Mouse (Mus musculus): ENCODE data around the gene Ssr2. TPM values are rescaled to one million over a fixed set of nuclear protein-coding genes. Genes with fewer than 3 reads are reported as not detected.

Ssr2 gene
- polyA plus RNA-seq, 1 experiment = 77.2 TPM

GRCm38 (mm10) chr3:88622113-88622940 is 46.7 kb downstream of the Ssr2 start:
- H3K36me3 ChIP-seq (ENCODE audit: control insufficient read depth, insufficient read depth, low read length) = peaks cover 7% of the 10 kb centered on the region; the same call in 1 of the 2 replicates
- H3K27me3 ChIP-seq (ENCODE audit: control insufficient read depth, insufficient read depth, low read length) = no peaks in the 10 kb centered on the region
- H3K27ac ChIP-seq (ENCODE audit: insufficient read depth, low read length) = peak overlapping the region; percentile 93
- WGBS = under 1% methylated on average over 24 of the region's 24 CpGs
- H3K4me1 ChIP-seq (ENCODE audit: control insufficient read depth, insufficient read depth, insufficient read length) = peaks cover 29% of the 10 kb centered on the region; the same call in 1 of the 2 replicates
- H3K4me3 ChIP-seq (ENCODE audit: extremely low read depth, insufficient read depth, insufficient read length) = peak overlapping the region; percentile 88
- TF ChIP-seq CTCF (IDR thresholded peaks at IDR 0.05; ENCODE audit: extremely low read depth, insufficient read depth, insufficient read length, insufficient replicate concordance) (no peak), POLR2A (IDR thresholded peaks at IDR 0.05; ENCODE audit: low read depth, low read length) (no peak)
- no peak for DNase-seq (ENCODE audit: low read depth in 1 of 2, low spot score in 2 of 2)

GRCm38 (mm10) chr3:88622941-88623345 is 47.3 kb downstream of the Ssr2 start:
- Histone ChIP-seq H3K4me1 (ENCODE audit: control insufficient read depth, insufficient read depth, insufficient read length) (peaks cover 29% of the 10 kb centered on the region; the same call in 1 of the 2 replicates), H3K27ac (ENCODE audit: insufficient read depth, low read length) (peak overlapping the region; percentile 62; the same call in 1 of the 2 replicates)

GRCm38 (mm10) chr3:88623346-88624135 is 47.9 kb downstream of the Ssr2 start:
- DNase-seq (ENCODE audit: low read depth in 1 of 2, low spot score in 2 of 2) = no peak

More at GRCm38 (mm10) chr3:88622941-88623345, 47.3 kb downstream of the Ssr2 start:
- H3K27me3 ChIP-seq (ENCODE audit: control insufficient read depth, insufficient read depth, low read length) = no peaks in the 10 kb centered on the region
- whole genome bisulfite sequencing = 3% methylated on average over 6 of the region's 6 CpGs
- TF ChIP-seq CTCF (IDR thresholded peaks at IDR 0.05; ENCODE audit: extremely low read depth, insufficient read depth, insufficient read length, insufficient replicate concordance) (no peak), POLR2A (IDR thresholded peaks at IDR 0.05; ENCODE audit: low read depth, low read length) (no peak)
- peak overlapping the region; percentile 88 for H3K4me3 ChIP-seq (ENCODE audit: extremely low read depth, insufficient read depth, insufficient read length)
- peak in 1 of 2 experiments; percentile 40 for DNase-seq (ENCODE audit: low read depth in 1 of 2, low spot score in 2 of 2)
- H3K36me3 ChIP-seq (ENCODE audit: control insufficient read depth, insufficient read depth, low read length) = peaks cover 7% of the 10 kb centered on the region; the same call in 1 of the 2 replicates

GRCm38 (mm10) chr3:88624324-88624723 is 48.6 kb downstream of the Ssr2 start:
- Histone ChIP-seq H3K27me3 (ENCODE audit: control insufficient read depth, insufficient read depth, low read length) (no peaks in the 10 kb centered on the region), H3K36me3 (ENCODE audit: control insufficient read depth, insufficient read depth, low read length) (peaks cover 10% of the 10 kb centered on the region; the same call in 1 of the 2 replicates), H3K27ac (ENCODE audit: insufficient read depth, low read length) (0 out of 2 replicates have a peak overlapping the region, but pooled peaks have one; percentile 30), H3K4me3 (ENCODE audit: extremely low read depth, insufficient read depth, insufficient read length) (no peak overlapping the region), H3K4me1 (ENCODE audit: control insufficient read depth, insufficient read depth, insufficient read length) (peaks cover 32% of the 10 kb centered on the region; the same call in 1 of the 2 replicates)
- WGBS = 16% methylated on average over 4 of the region's 4 CpGs
- no peak for DNase-seq (ENCODE audit: low read depth in 1 of 2, low spot score in 2 of 2)
- TF ChIP-seq CTCF (IDR thresholded peaks at IDR 0.05; ENCODE audit: extremely low read depth, insufficient read depth, insufficient read length, insufficient replicate concordance) = no peak
- no peak for TF ChIP-seq POLR2A (IDR thresholded peaks at IDR 0.05; ENCODE audit: low read depth, low read length)

More at GRCm38 (mm10) chr3:88623346-88624135, 47.9 kb downstream of the Ssr2 start:
- Histone ChIP-seq H3K36me3 (ENCODE audit: control insufficient read depth, insufficient read depth, low read length) (peaks cover 7% of the 10 kb centered on the region; the same call in 1 of the 2 replicates), H3K4me1 (ENCODE audit: control insufficient read depth, insufficient read depth, insufficient read length) (peaks cover 29% of the 10 kb centered on the region; the same call in 1 of the 2 replicates), H3K4me3 (ENCODE audit: extremely low read depth, insufficient read depth, insufficient read length) (peak overlapping the region; percentile 88), H3K27me3 (ENCODE audit: control insufficient read depth, insufficient read depth, low read length) (no peaks in the 10 kb centered on the region), H3K27ac (ENCODE audit: insufficient read depth, low read length) (peak overlapping the region; percentile 62)
- TF ChIP-seq POLR2A (IDR thresholded peaks at IDR 0.05; ENCODE audit: low read depth, low read length) = no peak
- no peak for TF ChIP-seq CTCF (IDR thresholded peaks at IDR 0.05; ENCODE audit: extremely low read depth, insufficient read depth, insufficient read length, insufficient replicate concordance)
- 9% methylated on average over 15 of the region's 15 CpGs for WGBS

- H3K27ac ChIP-seq (ENCODE audit: insufficient read depth, low read length) = no peak overlapping the region; the same call in 1 of the 2 replicates
- TF ChIP-seq POLR2A (IDR thresholded peaks at IDR 0.05; ENCODE audit: low read depth, low read length) (no peak), CTCF (IDR thresholded peaks at IDR 0.05; ENCODE audit: extremely low read depth, insufficient read depth, insufficient read length, insufficient replicate concordance) (no peak)
These were observed 49.3 kb downstream of the Ssr2 start for GRCm38 (mm10) chr3:88624951-88625350.

GRCm38 (mm10) chr3:88625531-88625930 is 49.9 kb downstream of the Ssr2 start:
- 87% methylated on average over 7 of the region's 7 CpGs for WGBS
- H3K27ac ChIP-seq (ENCODE audit: insufficient read depth, low read length) = no peak overlapping the region
- H3K27me3 ChIP-seq (ENCODE audit: control insufficient read depth, insufficient read depth, low read length) = no peaks in the 10 kb centered on the region
- TF ChIP-seq POLR2A (IDR thresholded peaks at IDR 0.05; ENCODE audit: low read depth, low read length) = no peak
- no peak for TF ChIP-seq CTCF (IDR thresholded peaks at IDR 0.05; ENCODE audit: extremely low read depth, insufficient read depth, insufficient read length, insufficient replicate concordance)
- no peak for DNase-seq (ENCODE audit: low read depth in 1 of 2, low spot score in 2 of 2)
- no peak overlapping the region for H3K4me3 ChIP-seq (ENCODE audit: extremely low read depth, insufficient read depth, insufficient read length)
- peaks cover 22% of the 10 kb centered on the region for H3K36me3 ChIP-seq (ENCODE audit: control insufficient read depth, insufficient read depth, low read length)
- peaks cover 27% of the 10 kb centered on the region; the same call in 1 of the 2 replicates for H3K4me1 ChIP-seq (ENCODE audit: control insufficient read depth, insufficient read depth, insufficient read length)

More at GRCm38 (mm10) chr3:88624951-88625350, 49.3 kb downstream of the Ssr2 start:
- no peaks in the 10 kb centered on the region for H3K27me3 ChIP-seq (ENCODE audit: control insufficient read depth, insufficient read depth, low read length)
- no peak for DNase-seq (ENCODE audit: low read depth in 1 of 2, low spot score in 2 of 2)
- WGBS = 29% methylated on average over 2 of the region's 2 CpGs
- peaks cover 17% of the 10 kb centered on the region for H3K36me3 ChIP-seq (ENCODE audit: control insufficient read depth, insufficient read depth, low read length)
- H3K4me1 ChIP-seq (ENCODE audit: control insufficient read depth, insufficient read depth, insufficient read length) = peaks cover 29% of the 10 kb centered on the region; the same call in 1 of the 2 replicates
- H3K4me3 ChIP-seq (ENCODE audit: extremely low read depth, insufficient read depth, insufficient read length) = no peak overlapping the region
